Mouse (Mus musculus): ENCODE data around the gene Asb6. TPM values are rescaled to one million over a fixed set of nuclear protein-coding genes. Genes with fewer than 3 reads are reported as not detected.

The Asb6 gene
- 32.1 and 34.5 TPM in 2 replicates for polyA plus RNA-seq (2014; fragmentation: Nextera tagmentation; extraction: Ambion mirVana)

- DNase-seq, result no peak
- H3K4me1 ChIP-seq (ENCODE audit: insufficient read depth), result peaks cover 8% of the 10 kb centered on the region; the same call in 1 of the 2 replicates
Measured at GRCm38 (mm10) chr2:30830283-30830795, at the start of gene Asb6. TSS of gene Asb6 (minus strand) at chr2:30830333.

GRCm38 (mm10) chr2:30879481-30879880 is 49.3 kb upstream of the Asb6 start:
- no peak overlapping the region for H3K9ac ChIP-seq
- H3K4me3 ChIP-seq (ENCODE audit: low read depth, low read length), result no peak overlapping the region
- 0 out of 2 replicates have a peak, but pooled peaks cover 9% of the 10 kb centered on the region for H3K4me1 ChIP-seq (ENCODE audit: insufficient read depth)
- no peak overlapping the region for H3K4me2 ChIP-seq
- ATAC-seq (ENCODE audit: insufficient read depth), result no peak
- DNase-seq, result no peak
- TF ChIP-seq CTCF (IDR thresholded peaks at IDR 0.05; ENCODE audit: low read depth), result no peak
- no peak overlapping the region for H3K27ac ChIP-seq (ENCODE audit: low read depth)
- H3K27me3 ChIP-seq (ENCODE audit: insufficient read depth, low read length), result no peaks in the 10 kb centered on the region
- peaks cover 13% of the 10 kb centered on the region; the same call in 1 of the 2 replicates for H3K36me3 ChIP-seq (ENCODE audit: insufficient read depth)
- WGBS, result 88% methylated on average over 15 of the region's 15 CpGs
- H3K9me3 ChIP-seq (ENCODE audit: low read depth, low read length), result no peaks in the 10 kb centered on the region

More at GRCm38 (mm10) chr2:30830283-30830795, at the start of gene Asb6:
- Histone ChIP-seq H3K4me2 (no peak within 1 kb of the TSS), H3K36me3 (ENCODE audit: insufficient read depth) (peaks cover 13% of the 10 kb centered on the region), H3K27me3 (ENCODE audit: insufficient read depth, low read length) (no peaks in the 10 kb centered on the region), H3K9me3 (ENCODE audit: low read depth, low read length) (no peaks in the 10 kb centered on the region), H3K4me3 (ENCODE audit: low read depth, low read length) (no peak within 1 kb of the TSS), H3K9ac (no peak within 1 kb of the TSS), H3K27ac (ENCODE audit: low read depth) (no peak within 1 kb of the TSS)
- TF ChIP-seq CTCF (IDR thresholded peaks at IDR 0.05; ENCODE audit: low read depth), result no peak
- ATAC-seq (ENCODE audit: insufficient read depth), result no peak
- 30% methylated on average over 4 of the region's 4 CpGs for WGBS

- Histone ChIP-seq H3K4me2 (no peak overlapping the region), H3K4me3 (ENCODE audit: low read depth, low read length) (no peak overlapping the region), H3K4me1 (ENCODE audit: insufficient read depth) (peaks cover 9% of the 10 kb centered on the region; the same call in 1 of the 2 replicates), H3K36me3 (ENCODE audit: insufficient read depth) (peaks cover 7% of the 10 kb centered on the region; the same call in 1 of the 2 replicates), H3K27ac (ENCODE audit: low read depth) (no peak overlapping the region; the same call in 1 of the 2 replicates), H3K9me3 (ENCODE audit: low read depth, low read length) (no peaks in the 10 kb centered on the region), H3K9ac (no peak overlapping the region), H3K27me3 (ENCODE audit: insufficient read depth, low read length) (no peaks in the 10 kb centered on the region)
- ATAC-seq (ENCODE audit: insufficient read depth) (no peak), DNase-seq (no peak)
- TF ChIP-seq CTCF (IDR thresholded peaks at IDR 0.05; ENCODE audit: low read depth), result no peak
- WGBS, result 39% methylated on average over 11 of the region's 11 CpGs
Measured at GRCm38 (mm10) chr2:30875621-30876432, 45.7 kb upstream of the Asb6 start.

GRCm38 (mm10) chr2:30875096-30875495 is 45.0 kb upstream of the Asb6 start:
- Histone ChIP-seq H3K27ac (ENCODE audit: low read depth) (no peak overlapping the region), H3K9ac (no peak overlapping the region)

GRCm38 (mm10) chr2:30874445-30874844 is 44.3 kb upstream of the Asb6 start:
- Histone ChIP-seq H3K4me3 (ENCODE audit: low read depth, low read length) (no peak overlapping the region), H3K9me3 (ENCODE audit: low read depth, low read length) (no peaks in the 10 kb centered on the region), H3K9ac (no peak overlapping the region), H3K4me2 (no peak overlapping the region), H3K4me1 (ENCODE audit: insufficient read depth) (peaks cover 9% of the 10 kb centered on the region; the same call in 1 of the 2 replicates), H3K27me3 (ENCODE audit: insufficient read depth, low read length) (no peaks in the 10 kb centered on the region), H3K27ac (ENCODE audit: low read depth) (0 out of 2 replicates have a peak overlapping the region, but pooled peaks have one; percentile 13), H3K36me3 (ENCODE audit: insufficient read depth) (peaks cover 3% of the 10 kb centered on the region; the same call in 1 of the 2 replicates)
- peak; percentile 40 for DNase-seq
- no peak for ATAC-seq (ENCODE audit: insufficient read depth)
- 30% methylated on average over 10 of the region's 10 CpGs for WGBS
- TF ChIP-seq CTCF (IDR thresholded peaks at IDR 0.05; ENCODE audit: low read depth), result no peak

More at GRCm38 (mm10) chr2:30875096-30875495, 45.0 kb upstream of the Asb6 start:
- H3K27me3 ChIP-seq (ENCODE audit: insufficient read depth, low read length), result no peaks in the 10 kb centered on the region
- H3K36me3 ChIP-seq (ENCODE audit: insufficient read depth), result peaks cover 3% of the 10 kb centered on the region; the same call in 1 of the 2 replicates
- H3K4me2 ChIP-seq, result no peak overlapping the region
- no peak overlapping the region for H3K4me3 ChIP-seq (ENCODE audit: low read depth, low read length)
- no peaks in the 10 kb centered on the region for H3K9me3 ChIP-seq (ENCODE audit: low read depth, low read length)
- DNase-seq (no peak), ATAC-seq (ENCODE audit: insufficient read depth) (0 out of 2 replicates have a peak, but pooled peaks have one; percentile 60)
- WGBS, result 51% methylated on average over 7 of the region's 7 CpGs
- no peak for TF ChIP-seq CTCF (IDR thresholded peaks at IDR 0.05; ENCODE audit: low read depth)
- peaks cover 9% of the 10 kb centered on the region; the same call in 1 of the 2 replicates for H3K4me1 ChIP-seq (ENCODE audit: insufficient read depth)

- Histone ChIP-seq H3K9me3 (ENCODE audit: low read depth, low read length) (no peaks in the 10 kb centered on the region), H3K27ac (ENCODE audit: low read depth) (no peak overlapping the region), H3K27me3 (ENCODE audit: insufficient read depth, low read length) (no peaks in the 10 kb centered on the region), H3K4me1 (ENCODE audit: insufficient read depth) (peaks cover 9% of the 10 kb centered on the region; the same call in 1 of the 2 replicates), H3K36me3 (ENCODE audit: insufficient read depth) (no peaks in the 10 kb centered on the region), H3K4me3 (ENCODE audit: low read depth, low read length) (no peak overlapping the region), H3K4me2 (no peak overlapping the region), H3K9ac (no peak overlapping the region)
- WGBS, result 66% methylated on average over 6 of the region's 6 CpGs
- ATAC-seq (ENCODE audit: insufficient read depth), result no peak
- TF ChIP-seq CTCF (IDR thresholded peaks at IDR 0.05; ENCODE audit: low read depth), result no peak
- DNase-seq, result no peak
Measured at GRCm38 (mm10) chr2:30872669-30873068, 42.5 kb upstream of the Asb6 start.

GRCm38 (mm10) chr2:30870863-30871262 is 40.7 kb upstream of the Asb6 start:
- ATAC-seq (ENCODE audit: insufficient read depth) (no peak), DNase-seq (no peak)
- H3K9me3 ChIP-seq (ENCODE audit: low read depth, low read length), result no peaks in the 10 kb centered on the region
- H3K9ac ChIP-seq, result no peak overlapping the region
- no peaks in the 10 kb centered on the region for H3K36me3 ChIP-seq (ENCODE audit: insufficient read depth)
- H3K27ac ChIP-seq (ENCODE audit: low read depth), result no peak overlapping the region
- no peak for TF ChIP-seq CTCF (IDR thresholded peaks at IDR 0.05; ENCODE audit: low read depth)
- H3K4me1 ChIP-seq (ENCODE audit: insufficient read depth), result peaks cover 6% of the 10 kb centered on the region; the same call in 1 of the 2 replicates
- no peaks in the 10 kb centered on the region for H3K27me3 ChIP-seq (ENCODE audit: insufficient read depth, low read length)
- WGBS, result 68% methylated on average over 8 of the region's 8 CpGs
- no peak overlapping the region for H3K4me3 ChIP-seq (ENCODE audit: low read depth, low read length)
- H3K4me2 ChIP-seq, result no peak overlapping the region

Measured in lung, embryonic 14.5 days (tissue).